Mouse (Mus musculus): ENCODE measurements at regions not wholly inside any gene's neighbourhood (a gene's known extent, or its start where the extent isn't known, plus 50 kb on each side); places are given as distances from the start of the nearest gene placed in this dataset.
"Not testable (repeated sequence)": the region's sequence is repeated elsewhere in the genome, so short reads cannot be mapped to it uniquely, and the experiment has no call there.

GRCm38 (mm10) chr16:76958597-76959392 lies 54.7 kb upstream of the Usp25 start:
- Histone ChIP-seq H3K9ac (no peak overlapping the region), H3K27me3 (replicated peaks) (no peaks in the 10 kb centered on the region), H3K9me3 (no peaks in the 10 kb centered on the region), H3K4me1 (replicated peaks) (no peaks in the 10 kb centered on the region), H3K36me3 (no peaks in the 10 kb centered on the region), H3K4me2 (replicated peaks) (no peak overlapping the region), H3K27ac (no peak overlapping the region), H3K4me3 (replicated peaks) (no peak overlapping the region)
- WGBS, result 45% methylated on average over 7 of the region's 7 CpGs
- ATAC-seq, result peak; percentile 97

- WGBS, result 71% methylated on average over 3 of the region's 3 CpGs
- Histone ChIP-seq H3K4me1 (replicated peaks) (no peaks in the 10 kb centered on the region), H3K27me3 (replicated peaks) (no peaks in the 10 kb centered on the region), H3K36me3 (no peaks in the 10 kb centered on the region), H3K27ac (no peak overlapping the region), H3K9me3 (no peaks in the 10 kb centered on the region), H3K4me3 (replicated peaks) (no peak overlapping the region), H3K4me2 (replicated peaks) (no peak overlapping the region), H3K9ac (no peak overlapping the region)
- no peak for ATAC-seq
These were observed 56.0 kb upstream of the Usp25 start for GRCm38 (mm10) chr16:76957491-76957890.

GRCm38 (mm10) chr16:76957090-76957489 lies 56.4 kb upstream of the Usp25 start:
- Histone ChIP-seq H3K36me3 (no peaks in the 10 kb centered on the region), H3K4me2 (replicated peaks) (no peak overlapping the region), H3K27ac (no peak overlapping the region), H3K9me3 (no peaks in the 10 kb centered on the region), H3K4me1 (replicated peaks) (no peaks in the 10 kb centered on the region), H3K9ac (no peak overlapping the region), H3K27me3 (replicated peaks) (no peaks in the 10 kb centered on the region), H3K4me3 (replicated peaks) (no peak overlapping the region)
- 80% methylated on average over 7 of the region's 7 CpGs for WGBS
- ATAC-seq, result no peak

GRCm38 (mm10) chr16:76950836-76951486 lies 62.5 kb upstream of the Usp25 start:
- H3K4me2 ChIP-seq (replicated peaks), result no peak overlapping the region
- no peak for ATAC-seq
- 58% methylated on average over 10 of the region's 10 CpGs for WGBS
- no peak overlapping the region for H3K27ac ChIP-seq
- no peaks in the 10 kb centered on the region for H3K36me3 ChIP-seq
- H3K4me1 ChIP-seq (replicated peaks), result no peaks in the 10 kb centered on the region
- no peak overlapping the region for H3K9ac ChIP-seq
- H3K4me3 ChIP-seq (replicated peaks), result no peak overlapping the region
- H3K27me3 ChIP-seq (replicated peaks), result no peaks in the 10 kb centered on the region
- H3K9me3 ChIP-seq, result no peaks in the 10 kb centered on the region

- WGBS, result 75% methylated on average over 5 of the region's 5 CpGs
- H3K27ac ChIP-seq, result no peak overlapping the region
- no peak overlapping the region for H3K4me2 ChIP-seq (replicated peaks)
- ATAC-seq, result no peak
- no peaks in the 10 kb centered on the region for H3K9me3 ChIP-seq
- no peak overlapping the region for H3K9ac ChIP-seq
- H3K4me1 ChIP-seq (replicated peaks), result no peaks in the 10 kb centered on the region
- no peaks in the 10 kb centered on the region for H3K36me3 ChIP-seq
- no peaks in the 10 kb centered on the region for H3K27me3 ChIP-seq (replicated peaks)
- no peak overlapping the region for H3K4me3 ChIP-seq (replicated peaks)
These were observed 66.5 kb upstream of the Usp25 start for GRCm38 (mm10) chr16:76947011-76947410.

GRCm38 (mm10) chr16:76938128-76938527 lies 75.4 kb upstream of the Usp25 start:
- WGBS, result 52% methylated on average over 2 of the region's 2 CpGs
- Histone ChIP-seq H3K4me1 (replicated peaks) (no peaks in the 10 kb centered on the region), H3K4me2 (replicated peaks) (no peak overlapping the region), H3K27ac (no peak overlapping the region), H3K9me3 (no peaks in the 10 kb centered on the region), H3K36me3 (no peaks in the 10 kb centered on the region), H3K27me3 (replicated peaks) (no peaks in the 10 kb centered on the region), H3K4me3 (replicated peaks) (no peak overlapping the region), H3K9ac (no peak overlapping the region)
- no peak for ATAC-seq

- no peaks in the 10 kb centered on the region for H3K9me3 ChIP-seq
- no peak overlapping the region for H3K4me3 ChIP-seq (replicated peaks)
- WGBS, result 66% methylated on average over 6 of the region's 6 CpGs
- no peak overlapping the region for H3K9ac ChIP-seq
- no peaks in the 10 kb centered on the region for H3K27me3 ChIP-seq (replicated peaks)
- H3K36me3 ChIP-seq, result no peaks in the 10 kb centered on the region
- no peak overlapping the region for H3K27ac ChIP-seq
- ATAC-seq, result no peak
- H3K4me1 ChIP-seq (replicated peaks), result no peaks in the 10 kb centered on the region
- no peak overlapping the region for H3K4me2 ChIP-seq (replicated peaks)
These were observed 85.6 kb upstream of the Usp25 start for GRCm38 (mm10) chr16:76927901-76928300.

- not testable (repeated sequence) for H3K27ac ChIP-seq; H3K4me3 ChIP-seq (replicated peaks); ATAC-seq; H3K27me3 ChIP-seq (replicated peaks); H3K4me2 ChIP-seq (replicated peaks); H3K9me3 ChIP-seq; H3K4me1 ChIP-seq (replicated peaks); H3K9ac ChIP-seq; H3K36me3 ChIP-seq
- 96% methylated on average over 11 of the region's 11 CpGs for WGBS
These were observed 93.4 kb upstream of the Usp25 start for GRCm38 (mm10) chr16:76920137-76920536.

- H3K4me3 ChIP-seq (replicated peaks), result no peak overlapping the region
- H3K4me1 ChIP-seq (replicated peaks), result no peaks in the 10 kb centered on the region
- H3K4me2 ChIP-seq (replicated peaks), result no peak overlapping the region
- WGBS, result 71% methylated on average over 2 of the region's 2 CpGs
- no peak for ATAC-seq
- no peak overlapping the region for H3K27ac ChIP-seq
- H3K9ac ChIP-seq, result no peak overlapping the region
- no peaks in the 10 kb centered on the region for H3K27me3 ChIP-seq (replicated peaks)
- H3K36me3 ChIP-seq, result no peaks in the 10 kb centered on the region
- no peaks in the 10 kb centered on the region for H3K9me3 ChIP-seq
These were observed 94.9 kb upstream of the Usp25 start for GRCm38 (mm10) chr16:76918598-76918997.

GRCm38 (mm10) chr16:76914311-76914710 lies 99.2 kb upstream of the Usp25 start:
- Histone ChIP-seq H3K9me3 (no peaks in the 10 kb centered on the region), H3K9ac (no peak overlapping the region), H3K4me3 (replicated peaks) (no peak overlapping the region), H3K27me3 (replicated peaks) (no peaks in the 10 kb centered on the region), H3K36me3 (no peaks in the 10 kb centered on the region), H3K4me1 (replicated peaks) (no peaks in the 10 kb centered on the region), H3K4me2 (replicated peaks) (no peak overlapping the region), H3K27ac (no peak overlapping the region)
- 62% methylated on average over 1 of the region's 1 CpGs for WGBS
- no peak for ATAC-seq

- WGBS, result 82% methylated on average over 11 of the region's 11 CpGs
- Histone ChIP-seq H3K4me3 (replicated peaks) (no peak overlapping the region), H3K27ac (no peak overlapping the region), H3K4me2 (replicated peaks) (no peak overlapping the region), H3K27me3 (replicated peaks) (no peaks in the 10 kb centered on the region), H3K9ac (no peak overlapping the region), H3K9me3 (no peaks in the 10 kb centered on the region), H3K4me1 (replicated peaks) (no peaks in the 10 kb centered on the region), H3K36me3 (no peaks in the 10 kb centered on the region)
- no peak for ATAC-seq
These were observed 108.1 kb upstream of the Usp25 start for GRCm38 (mm10) chr16:76905205-76905996.

- no peaks in the 10 kb centered on the region for H3K27me3 ChIP-seq (replicated peaks)
- no peak overlapping the region for H3K9ac ChIP-seq
- H3K9me3 ChIP-seq, result no peaks in the 10 kb centered on the region
- no peak overlapping the region for H3K4me2 ChIP-seq (replicated peaks)
- no peak overlapping the region for H3K4me3 ChIP-seq (replicated peaks)
- no peak for ATAC-seq
- 17% methylated on average over 7 of the region's 7 CpGs for WGBS
- H3K4me1 ChIP-seq (replicated peaks), result no peaks in the 10 kb centered on the region
- no peaks in the 10 kb centered on the region for H3K36me3 ChIP-seq
- H3K27ac ChIP-seq, result no peak overlapping the region
These were observed 114.4 kb upstream of the Usp25 start for GRCm38 (mm10) chr16:76899083-76899482.
